Mouse (Mus musculus) lung, postnatal 0 days (tissue): Measurements from ENCODE around the gene Odc1. TPM values are rescaled to one million over a fixed set of nuclear protein-coding genes. Genes with fewer than 3 reads are reported as not detected.
"Not testable (repeated sequence)": the region's sequence is repeated elsewhere in the genome, so short reads cannot be mapped to it uniquely, and the experiment has no call there.

Experiments
- ATAC-seq: fragments of 200-750 bp; cut with Nextera tagmentation; 2 replicates; pipeline ENCODE4 v1.8.0; 2017; ENCODE audit warnings: moderate library complexity
- DNase-seq: peaks from one replicate; pipeline ENCODE4 v3.0.0-alpha.2; 2016; ENCODE audit warnings: low spot score
- H3K27ac ChIP-seq: fragments of 300-500 bp; sonication (generic); 2 replicates; pipeline ENCODE4 v1.5.1; 2014; ENCODE audit warnings: antibody characterized with exemption, mild to moderate bottlenecking, low read length, mixed read lengths
- H3K27me3 ChIP-seq: fragments of 300-500 bp; sonication (generic); replicated peaks from 2 replicates; pipeline ENCODE4 v1.6.1; 2014; ENCODE audit warnings: low read length, mixed read lengths; ENCODE audit not compliant: insufficient read depth
- H3K36me3 ChIP-seq: fragments of 300-500 bp; sonication (generic); 2 replicates; pipeline ENCODE4 v1.6.1; 2014; ENCODE audit warnings: low read length, mixed read lengths; ENCODE audit not compliant: insufficient read depth
- H3K4me1 ChIP-seq: fragments of 300-500 bp; sonication (generic); 2 replicates; pipeline ENCODE4 v1.6.1; 2014; ENCODE audit warnings: antibody characterized with exemption, low read depth, low read length, mixed read lengths; ENCODE audit not compliant: insufficient read depth
- H3K4me2 ChIP-seq: fragments of 300-500 bp; sonication (generic); replicated peaks from 2 replicates; pipeline ENCODE4 v1.6.1; 2014; ENCODE audit warnings: low read depth, mild to moderate bottlenecking, low read length, moderate library complexity, mixed read lengths
- H3K4me3 ChIP-seq: fragments of 300-500 bp; sonication (generic); 2 replicates; pipeline ENCODE4 v1.5.1; 2014; ENCODE audit warnings: low read depth, low read length
- H3K9ac ChIP-seq: fragments of 300-500 bp; sonication (generic); replicated peaks from 2 replicates; pipeline ENCODE4 v1.6.1; 2014; ENCODE audit warnings: low read depth, mild to moderate bottlenecking
- H3K9me3 ChIP-seq: fragments of 300-500 bp; sonication (generic); 2 replicates; pipeline ENCODE4 v1.6.1; 2016; ENCODE audit warnings: low read length, mixed read lengths
- CTCF ChIP-seq: IDR thresholded peaks from 2 replicates; pipeline ENCODE4 v1.5.1; 2016; ENCODE audit warnings: antibody characterized with exemption, mild to moderate bottlenecking
- EP300 ChIP-seq: IDR thresholded peaks from 2 replicates; pipeline ENCODE4 v1.6.1; 2016; ENCODE audit warnings: antibody characterized with exemption, mild to moderate bottlenecking, control low read depth
- WGBS: fragments of 180-500 bp; shearing (Covaris S2); extraction: QIAGEN DNeasy Blood & Tissue Kit; methylation state at CpG from one replicate; pipeline ENCODE4 v1.1.7; 2014; 5-methylcytosine and 5-hydroxymethylcytosine counted together
- polyA plus RNA-seq: library from polyadenylated mRNA; unstranded; fragments of >200 nt; fragmentation: Nextera tagmentation; extraction: Ambion mirVana; gene quantifications from 2 replicates; pipeline ENCODE4 v1.2.1, GENCODE M21; 2015

Gene Odc1
- polyA plus RNA-seq, 1 experiment from 2014 or later, result 42.0 TPM

DNA sequence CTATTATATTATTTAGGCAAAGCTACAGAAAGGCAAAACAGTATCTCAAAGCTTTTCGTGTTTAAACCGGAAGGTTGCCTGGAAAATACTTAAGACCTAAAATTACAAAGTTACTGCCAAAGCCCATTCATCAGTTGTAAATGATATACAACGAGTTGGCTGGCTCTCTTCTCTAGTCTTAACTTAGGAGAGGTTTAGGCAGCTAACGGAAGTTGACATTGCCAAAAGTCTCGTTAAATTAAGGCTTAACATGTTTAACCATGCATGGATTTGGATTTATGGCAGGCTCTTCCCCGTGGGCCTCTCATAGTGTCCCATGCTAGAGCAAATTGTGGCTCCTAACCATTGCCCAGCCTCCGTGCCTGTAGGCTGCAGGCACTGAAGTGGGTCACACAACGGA is 1.3 kb downstream of the Odc1 start:
- peaks cover 10% of the 10 kb centered on the region; the same call in 1 of the 2 replicates for H3K36me3 ChIP-seq
- peak overlapping the region; percentile 93 for H3K4me2 ChIP-seq
- peaks cover 4% of the 10 kb centered on the region; the same call in 1 of the 2 replicates for H3K4me1 ChIP-seq
- TF ChIP-seq CTCF (no peak), EP300 (no peak)
- no peak for ATAC-seq
- H3K9ac ChIP-seq, result peak overlapping the region; percentile 71; the same call in 1 of the 2 replicates
- H3K9me3 ChIP-seq, result no peaks in the 10 kb centered on the region
- H3K4me3 ChIP-seq, result peak overlapping the region; percentile 69
- peak; percentile 11 for DNase-seq
- no peaks in the 10 kb centered on the region for H3K27me3 ChIP-seq
- peak overlapping the region; percentile 76; the same call in 1 of the 2 replicates for H3K27ac ChIP-seq
- WGBS, result 4% methylated on average over 8 of the region's 8 CpGs

DNA sequence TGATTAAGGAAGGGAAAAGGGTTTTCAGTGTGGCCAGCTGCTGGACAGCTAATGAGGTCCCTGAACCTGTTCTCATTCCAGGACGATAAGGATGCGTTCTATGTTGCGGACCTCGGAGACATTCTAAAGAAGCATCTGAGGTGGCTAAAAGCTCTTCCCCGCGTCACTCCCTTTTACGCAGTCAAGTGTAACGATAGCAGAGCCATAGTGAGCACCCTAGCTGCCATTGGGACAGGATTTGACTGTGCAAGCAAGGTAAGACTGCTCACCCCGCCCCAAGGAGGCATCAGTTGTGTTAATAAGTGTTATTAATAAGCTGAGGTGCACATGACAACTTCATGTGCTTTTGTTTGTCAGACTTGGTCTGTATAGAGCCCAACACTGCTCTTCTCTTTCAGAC is 3.0 kb downstream of the Odc1 start:
- not testable (repeated sequence) for H3K4me1 ChIP-seq, H3K36me3 ChIP-seq, H3K27me3 ChIP-seq, H3K9me3 ChIP-seq, DNase-seq, H3K27ac ChIP-seq, H3K9ac ChIP-seq, H3K4me3 ChIP-seq, H3K4me2 ChIP-seq, ATAC-seq
- WGBS, result 92% methylated on average over 9 of the region's 9 CpGs

DNA sequence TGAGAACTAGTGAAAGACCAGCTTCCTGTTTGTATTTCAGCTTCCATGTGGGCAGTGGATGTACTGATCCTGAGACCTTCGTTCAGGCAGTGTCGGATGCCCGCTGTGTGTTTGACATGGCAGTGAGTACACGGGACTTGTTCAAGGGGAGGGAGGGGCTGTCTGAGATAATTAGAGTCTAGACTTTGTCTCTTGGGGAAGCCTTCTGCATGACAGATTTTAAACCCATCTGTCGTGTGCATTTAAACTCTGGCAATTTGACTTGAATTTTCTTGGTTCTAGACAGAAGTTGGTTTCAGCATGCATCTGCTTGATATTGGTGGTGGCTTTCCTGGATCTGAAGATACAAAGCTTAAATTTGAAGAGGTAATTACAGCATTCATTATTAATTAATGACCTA is 3.9 kb downstream of the Odc1 start:
- ATAC-seq, result no peak
- Histone ChIP-seq H3K4me2 (no peak overlapping the region), H3K4me1 (peaks cover 4% of the 10 kb centered on the region; the same call in 1 of the 2 replicates), H3K9me3 (no peaks in the 10 kb centered on the region), H3K27me3 (no peaks in the 10 kb centered on the region), H3K27ac (no peak overlapping the region), H3K36me3 (peaks cover 10% of the 10 kb centered on the region; the same call in 1 of the 2 replicates), H3K9ac (no peak overlapping the region), H3K4me3 (no peak overlapping the region)
- WGBS, result 70% methylated on average over 5 of the region's 5 CpGs
- no peak for DNase-seq
- no peak for TF ChIP-seq EP300
- TF ChIP-seq CTCF, result no peak

DNA sequence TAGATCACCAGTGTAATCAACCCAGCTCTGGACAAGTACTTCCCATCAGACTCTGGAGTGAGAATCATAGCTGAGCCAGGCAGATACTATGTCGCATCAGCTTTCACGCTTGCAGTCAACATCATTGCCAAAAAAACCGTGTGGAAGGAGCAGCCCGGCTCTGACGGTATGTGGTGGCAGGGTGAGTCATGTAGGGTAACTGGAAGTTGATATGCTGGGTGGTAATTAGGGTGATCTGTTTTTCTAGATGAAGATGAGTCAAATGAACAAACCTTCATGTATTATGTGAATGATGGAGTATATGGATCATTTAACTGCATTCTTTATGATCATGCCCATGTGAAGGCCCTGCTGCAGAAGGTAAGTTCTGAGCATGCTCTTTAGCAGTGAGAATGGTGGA is 4.8 kb downstream of the Odc1 start:
- H3K9ac ChIP-seq, H3K27me3 ChIP-seq, ATAC-seq, H3K4me3 ChIP-seq, H3K9me3 ChIP-seq, H3K4me2 ChIP-seq, H3K27ac ChIP-seq, DNase-seq, H3K4me1 ChIP-seq, H3K36me3 ChIP-seq: not testable (repeated sequence)
- WGBS, result 82% methylated on average over 5 of the region's 5 CpGs

DNA sequence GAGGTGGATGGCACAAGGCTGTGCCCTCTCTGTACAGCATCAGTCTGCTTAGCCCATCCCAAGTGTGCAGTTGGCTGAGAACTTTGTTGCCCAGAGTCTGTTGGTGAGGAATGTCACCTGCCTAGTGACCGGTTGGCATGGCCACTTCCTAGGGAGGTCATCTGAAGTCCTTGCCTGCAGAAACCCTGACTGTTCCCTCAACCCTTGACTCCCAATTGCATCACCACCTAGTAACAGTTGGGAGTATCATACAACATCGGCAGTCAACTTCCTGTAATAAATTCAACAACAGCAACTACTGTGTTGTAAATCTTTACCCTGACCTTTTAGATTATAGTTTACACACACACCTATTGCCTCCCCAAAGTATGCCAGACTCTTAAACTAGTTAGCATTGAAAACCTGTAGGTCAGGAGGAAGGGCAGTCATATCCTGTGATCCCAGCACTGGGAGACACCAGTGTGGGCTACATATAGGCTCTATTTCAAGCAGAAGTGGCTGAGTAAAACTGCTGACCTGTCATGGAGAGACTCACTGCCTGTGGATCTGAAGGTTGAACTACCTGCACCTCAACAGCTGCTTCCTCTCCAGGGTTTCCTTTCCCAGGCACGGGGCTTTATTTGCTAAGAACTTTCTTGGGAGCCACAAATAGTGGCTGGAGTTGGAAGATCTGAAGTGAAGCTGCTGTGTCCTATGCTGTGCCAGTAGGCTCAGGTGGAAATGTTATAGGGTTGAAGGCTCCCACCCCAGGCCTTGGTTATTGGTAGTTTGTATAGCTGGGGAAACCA is 6.8 kb downstream of the Odc1 start:
- Histone ChIP-seq H3K4me2 (no peak overlapping the region), H3K27ac (no peak overlapping the region), H3K4me1 (no peaks in the 10 kb centered on the region), H3K27me3 (no peaks in the 10 kb centered on the region), H3K4me3 (no peak overlapping the region), H3K36me3 (peaks cover 10% of the 10 kb centered on the region; the same call in 1 of the 2 replicates), H3K9ac (no peak overlapping the region), H3K9me3 (no peaks in the 10 kb centered on the region)
- TF ChIP-seq EP300 (no peak), CTCF (no peak)
- DNase-seq (no peak), ATAC-seq (no peak)
- WGBS, result 49% methylated on average over 3 of the region's 3 CpGs

DNA sequence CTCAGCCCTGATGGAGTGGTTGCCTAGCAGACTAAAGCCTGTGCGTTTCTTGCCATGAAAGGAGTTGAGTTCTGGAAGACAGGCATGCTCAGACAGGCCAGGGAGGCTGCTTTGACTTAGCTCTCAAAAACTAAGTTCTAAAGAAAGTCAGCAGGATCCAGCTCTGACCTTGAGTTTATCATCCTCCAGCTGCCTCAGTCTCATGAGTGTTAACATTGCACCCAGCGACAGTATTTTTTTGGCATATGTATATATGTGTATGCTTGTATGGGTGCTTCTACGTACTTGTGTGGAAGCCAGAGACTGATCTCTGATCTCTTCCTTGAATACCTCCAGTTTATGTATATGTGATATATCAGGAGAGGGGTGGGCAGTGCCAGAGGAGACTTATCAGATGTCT is 7.8 kb downstream of the Odc1 start:
- DNase-seq, result no peak
- Histone ChIP-seq H3K4me3 (no peak overlapping the region), H3K36me3 (peaks cover 10% of the 10 kb centered on the region; the same call in 1 of the 2 replicates), H3K9ac (no peak overlapping the region), H3K4me2 (no peak overlapping the region), H3K27ac (no peak overlapping the region), H3K27me3 (no peaks in the 10 kb centered on the region), H3K9me3 (no peaks in the 10 kb centered on the region), H3K4me1 (no peaks in the 10 kb centered on the region)
- 67% methylated on average over 3 of the region's 3 CpGs for WGBS
- TF ChIP-seq EP300 (no peak), CTCF (no peak)
- ATAC-seq, result no peak
